ENCODE assay signal across 8 mouse cellular contexts in genomic region chr3:115712808-115713200, GRCm38 (mm10). TPM values are rescaled to one million over a fixed set of nuclear protein-coding genes. Genes with fewer than 3 reads are reported as not detected.
DNase-seq lines count a peak whose midpoint lies in the region; ATAC-seq and TF ChIP-seq lines count a peak whose summit lies in the region.

No protein-coding gene starts in this region.

- 17% methylated on average over 9 of the region's 9 CpGs for WGBS in embryonic facial prominence, embryonic 14.5 days
- WGBS in kidney, embryonic 14.5 days = 14% methylated on average over 9 of the region's 9 CpGs
- WGBS in limb, embryonic 14.5 days = 21% methylated on average over 9 of the region's 9 CpGs
- WGBS in midbrain, postnatal 0 days = 20% methylated on average over 9 of the region's 9 CpGs

- no peak for TF ChIP-seq POLR2A in limb, embryonic 14.5 days (IDR thresholded peaks at IDR 0.05; ENCODE audit: borderline replicate concordance, extremely low read depth, insufficient read depth, insufficient read length)

- H3K4me1 ChIP-seq in embryonic facial prominence, embryonic 14.5 days (ENCODE audit: control insufficient read depth, insufficient read depth, low read length) = no peaks in the 10 kb centered on the region
- peaks cover 8% of the 10 kb centered on the region; the same call in 1 of the 2 replicates for H3K4me1 ChIP-seq in kidney, embryonic 14.5 days (ENCODE audit: control insufficient read depth, insufficient read depth, low read length)
- peaks cover 13% of the 10 kb centered on the region for H3K4me1 ChIP-seq in limb, embryonic 14.5 days (ENCODE audit: control insufficient read depth, insufficient read depth, low read length)
- H3K4me1 ChIP-seq in midbrain, postnatal 0 days (ENCODE audit: insufficient read depth, low read length) = no peaks in the 10 kb centered on the region

- H3K9me3 ChIP-seq in embryonic facial prominence, embryonic 14.5 days (ENCODE audit: control insufficient read depth, low read length) = no peaks in the 10 kb centered on the region
- no peaks in the 10 kb centered on the region for H3K9me3 ChIP-seq in kidney, embryonic 14.5 days (ENCODE audit: control insufficient read depth, low read length)
- H3K9me3 ChIP-seq in limb, embryonic 14.5 days (ENCODE audit: control insufficient read depth, low read length) = no peaks in the 10 kb centered on the region
- H3K9me3 ChIP-seq in midbrain, postnatal 0 days (ENCODE audit: low read length) = no peaks in the 10 kb centered on the region

- ATAC-seq in embryonic facial prominence, embryonic 14.5 days (ENCODE audit: low read depth) = no peak
- peak; percentile 20; the same call in 1 of the 2 replicates for ATAC-seq in kidney, embryonic 14.5 days (ENCODE audit: low FRiP score, low TSS enrichment)
- ATAC-seq in limb, embryonic 14.5 days (ENCODE audit: low FRiP score, low read depth) = no peak
- ATAC-seq in midbrain, postnatal 0 days (ENCODE audit: low FRiP score) = no peak

- peak overlapping the region; percentile 74 for H3K4me2 ChIP-seq in embryonic facial prominence, embryonic 14.5 days (ENCODE audit: low read depth, low read length)
- peak overlapping the region; percentile 79; the same call in 1 of the 2 replicates for H3K4me2 ChIP-seq in kidney, embryonic 14.5 days (replicated peaks; ENCODE audit: low read depth, low read length)
- peak overlapping the region; percentile 81 for H3K4me2 ChIP-seq in limb, embryonic 14.5 days (replicated peaks; ENCODE audit: low read depth, low read length, severe bottlenecking)
- H3K4me2 ChIP-seq in midbrain, postnatal 0 days (ENCODE audit: low read depth, low read length, poor library complexity, severe bottlenecking) = peak overlapping the region; percentile 94

- peak overlapping the region; percentile 70 for H3K9ac ChIP-seq in embryonic facial prominence, embryonic 14.5 days (ENCODE audit: low read depth, low read length)
- H3K9ac ChIP-seq in kidney, embryonic 14.5 days (ENCODE audit: low read depth, low read length) = no peak overlapping the region
- H3K9ac ChIP-seq in limb, embryonic 14.5 days (ENCODE audit: low read depth, low read length, severe bottlenecking) = 0 out of 2 replicates have a peak overlapping the region, but pooled peaks have one; percentile 22
- H3K9ac ChIP-seq in midbrain, postnatal 0 days (replicated peaks; ENCODE audit: low read length, poor library complexity, severe bottlenecking) = no peak overlapping the region

- peaks cover 12% of the 10 kb centered on the region for H3K36me3 ChIP-seq in embryonic facial prominence, embryonic 14.5 days (ENCODE audit: control insufficient read depth, insufficient read depth, low read length)
- no peaks in the 10 kb centered on the region for H3K36me3 ChIP-seq in kidney, embryonic 14.5 days (ENCODE audit: control insufficient read depth, insufficient read depth, low read length)
- peaks cover 7% of the 10 kb centered on the region; the same call in 1 of the 2 replicates for H3K36me3 ChIP-seq in limb, embryonic 14.5 days (ENCODE audit: control insufficient read depth, insufficient read depth, low read length)
- no peaks in the 10 kb centered on the region for H3K36me3 ChIP-seq in midbrain, postnatal 0 days (ENCODE audit: insufficient read depth, low read length)

- peak; percentile 83 for TF ChIP-seq CTCF in midbrain, postnatal 0 days (IDR thresholded peaks at IDR 0.05)

- H3K27ac ChIP-seq in embryonic facial prominence, embryonic 14.5 days (replicated peaks; ENCODE audit: low read depth, low read length) = peak overlapping the region; percentile 22; the same call in 1 of the 2 replicates
- H3K27ac ChIP-seq in kidney, embryonic 14.5 days (ENCODE audit: low read depth, low read length) = no peak overlapping the region
- H3K27ac ChIP-seq in limb, embryonic 14.5 days (replicated peaks; ENCODE audit: low read depth, low read length) = 0 out of 2 replicates have a peak overlapping the region, but pooled peaks have one; percentile 27
- H3K27ac ChIP-seq in midbrain, postnatal 0 days (ENCODE audit: low read depth, low read length) = no peak overlapping the region

- H3K27me3 ChIP-seq in embryonic facial prominence, embryonic 14.5 days (replicated peaks; ENCODE audit: control insufficient read depth, insufficient read depth, low read length) = no peaks in the 10 kb centered on the region
- H3K27me3 ChIP-seq in kidney, embryonic 14.5 days (ENCODE audit: control insufficient read depth, insufficient read depth, low read length) = peaks cover 7% of the 10 kb centered on the region; the same call in 1 of the 2 replicates
- no peaks in the 10 kb centered on the region for H3K27me3 ChIP-seq in limb, embryonic 14.5 days (ENCODE audit: control insufficient read depth, insufficient read depth, low read length)
- no peaks in the 10 kb centered on the region; the same call in 1 of the 2 replicates for H3K27me3 ChIP-seq in midbrain, postnatal 0 days (ENCODE audit: insufficient read depth, low read length)

- H3K4me3 ChIP-seq in embryonic facial prominence, embryonic 14.5 days (ENCODE audit: low read depth, low read length) = peak overlapping the region; percentile 59
- H3K4me3 ChIP-seq in kidney, embryonic 14.5 days (ENCODE audit: low read length) = peak overlapping the region; percentile 53
- peak overlapping the region; percentile 55 for H3K4me3 ChIP-seq in limb, embryonic 14.5 days (replicated peaks; ENCODE audit: low read length)
- peak overlapping the region; percentile 53; the same call in 1 of the 2 replicates for H3K4me3 ChIP-seq in midbrain, postnatal 0 days (ENCODE audit: low read depth, low read length)

- DNase-seq in 3134 (ENCODE audit: extremely low read depth, insufficient read length, low spot score) = peak; percentile 32
- DNase-seq in adrenal gland, postnatal 36 days = peak; percentile 79 to 85
- peak; percentile 87 for DNase-seq in embryonic facial prominence, embryonic 14.5 days (ENCODE audit: low spot score)
- peak; percentile 83 to 84 for DNase-seq in heart, adult 9 months (ENCODE audit: low spot score in 2 of 2)
- DNase-seq in limb, embryonic 14.5 days (ENCODE audit: low spot score) = peak; percentile 86
- DNase-seq in midbrain, postnatal 0 days (ENCODE audit: low spot score) = peak; percentile 82
- peak; percentile 76 to 77 for DNase-seq in spleen, postnatal 36 days (ENCODE audit: low spot score in 2 of 2)

RNA-seq across cellular contexts. Expression of gene S1pr1, which starts 2.1 kb away (rescaled TPM):
- total RNA-seq in adrenal gland, postnatal 36 days (2021) = 10 to 100 TPM; 17.1 to 31.2 TPM
- 28.2 and 28.4 TPM in 2 replicates for polyA plus RNA-seq in embryonic facial prominence, embryonic 14.5 days (2014; fragmentation: Nextera tagmentation; extraction: Ambion mirVana)
- 10.4 and 11.1 TPM in 2 replicates for polyA plus RNA-seq in kidney, embryonic 14.5 days (2014; fragmentation: Nextera tagmentation; extraction: Ambion mirVana)
- 20.5 and 24.6 TPM in 2 replicates for polyA plus RNA-seq in limb, embryonic 14.5 days (2012; rRNA removed)
- polyA plus RNA-seq in limb, embryonic 14.5 days (2014; fragmentation: Nextera tagmentation; extraction: Ambion mirVana) = 18.5 and 22.0 TPM in 2 replicates
- total RNA-seq in midbrain, postnatal 0 days (2014; rRNA removed) = 42.1 and 56.7 TPM in 2 replicates
- 32.9 and 34.2 TPM in 2 replicates for polyA plus RNA-seq in midbrain, postnatal 0 days (2015; fragmentation: Nextera tagmentation; extraction: Ambion mirVana)

Comparison
In these comparisons a context has a peak if more than half of its experiments do, and no peak if none do; other contexts are left out.
1. DNase-seq: peak in every context shown above with its lines; median percentile 87 in embryonic facial prominence, embryonic 14.5 days; 86 in limb, embryonic 14.5 days; 84 in heart, adult 9 months; 82 in adrenal gland, postnatal 36 days; 82 in midbrain, postnatal 0 days; 76 in spleen, postnatal 36 days; 32 in 3134.
2. H3K27ac ChIP-seq: peak in embryonic facial prominence, embryonic 14.5 days (single experiment) and limb, embryonic 14.5 days (single experiment); none in kidney, embryonic 14.5 days (single experiment) and midbrain, postnatal 0 days (single experiment).
3. H3K9ac ChIP-seq: peak in embryonic facial prominence, embryonic 14.5 days (single experiment) and limb, embryonic 14.5 days (single experiment); none in kidney, embryonic 14.5 days (single experiment) and midbrain, postnatal 0 days (single experiment).
4. Peak in every context shown above with its lines, with median percentiles within 50 percentile points of each other: H3K4me2 ChIP-seq and H3K4me3 ChIP-seq.